Mouse (Mus musculus) CH12.LX (cell line): ENCODE data around the gene 1110059E24Rik. TPM values are rescaled to one million over a fixed set of nuclear protein-coding genes. Genes with fewer than 3 reads are reported as not detected.

Experiments
- DNase-seq: peaks from one replicate; pipeline ENCODE4 v3.0.0-alpha.2; 2013; ENCODE audit errors: extremely low read depth
- H3K27ac ChIP-seq: 2 replicates; pipeline ENCODE4 v1.5.1; 2012; ENCODE audit warnings: low read depth, mild to moderate bottlenecking, control low read depth, moderate library complexity; ENCODE audit not compliant: insufficient read depth
- H3K27me3 ChIP-seq: replicated peaks from 2 replicates; pipeline ENCODE3; 2012; ENCODE audit warnings: inconsistent platforms
- H3K36me3 ChIP-seq, 2 experiments: replicated peaks in 1 of 2; 2 replicates each; pipeline versions ENCODE3 to v1.6.1; 2012; ENCODE audit warnings: inconsistent platforms in 1 of 2, low read length in 1 of 2, mild to moderate bottlenecking in 1 of 2, mixed read lengths in 1 of 2, moderate library complexity in 1 of 2; ENCODE audit not compliant: control insufficient read depth in 1 of 2, insufficient read depth in 1 of 2
- H3K4me1 ChIP-seq, 2 experiments: 2 replicates each; pipeline ENCODE4 v1.6.1; 2012; ENCODE audit warnings: inconsistent platforms in 1 of 2, moderate library complexity in 1 of 2; ENCODE audit not compliant: insufficient read depth in 2 of 2, control insufficient read depth in 1 of 2
- H3K4me2 ChIP-seq: 2 replicates; pipeline ENCODE4 v1.6.1; 2012; ENCODE audit warnings: low read depth, mild to moderate bottlenecking, control low read depth; ENCODE audit not compliant: poor library complexity, insufficient read depth, severe bottlenecking
- H3K4me3 ChIP-seq, 3 experiments: fragments of 150-350 bp in 1 of 3; sonication (generic) in 1 of 3; replicated peaks in 1 of 3; 2 replicates each; pipeline versions ENCODE3 to v1.5.1; 2011 to 2012; ENCODE audit warnings: low read depth in 2 of 3, low read length in 2 of 3, mild to moderate bottlenecking in 2 of 3, moderate library complexity in 2 of 3, control low read depth in 1 of 3, improper control_type of control experiment in 1 of 3, inconsistent platforms in 1 of 3, mixed read lengths in 1 of 3; ENCODE audit not compliant: poor library complexity in 1 of 3
- H3K79me2 ChIP-seq: replicated peaks from 2 replicates; pipeline ENCODE4 v1.6.1; 2012; ENCODE audit warnings: mild to moderate bottlenecking, moderate library complexity; ENCODE audit not compliant: control insufficient read depth, poor library complexity, insufficient read depth, severe bottlenecking; ENCODE audit errors: extremely low read depth
- H3K9ac ChIP-seq: 2 replicates; pipeline ENCODE4 v1.6.1; 2012; ENCODE audit warnings: low read depth, mild to moderate bottlenecking, control low read depth, moderate library complexity; ENCODE audit not compliant: insufficient read depth
- H3K9me3 ChIP-seq: replicated peaks from 2 replicates; pipeline ENCODE3; 2012; ENCODE audit warnings: low read length, inconsistent platforms, mixed read lengths
- CHD1 ChIP-seq: IDR thresholded peaks from 2 replicates; pipeline ENCODE4 v1.6.1; 2012; ENCODE audit warnings: low read depth, low read length, improper control_type of control experiment, inconsistent platforms
- CHD2 ChIP-seq: IDR thresholded peaks from 2 replicates; pipeline ENCODE4 v1.6.1; 2011; ENCODE audit warnings: low read length, improper control_type of control experiment
- CTCF ChIP-seq, 2 experiments: IDR thresholded peaks in 1 of 2; conservative IDR thresholded peaks in 1 of 2; 2 replicates each; pipeline ENCODE4 v1.5.1; 2011 to 2012; ENCODE audit warnings: low read depth in 2 of 2, low read length in 2 of 2, improper control_type of control experiment in 1 of 2, inconsistent platforms in 1 of 2, mild to moderate bottlenecking in 1 of 2, moderate library complexity in 1 of 2
- E2F4 ChIP-seq: IDR thresholded peaks from 2 replicates; pipeline ENCODE4 v1.6.1; 2011; ENCODE audit warnings: low read depth, low read length, improper control_type of control experiment; ENCODE audit not compliant: insufficient replicate concordance
- EP300 ChIP-seq: IDR thresholded peaks from 2 replicates; pipeline ENCODE4 v1.6.1; 2011; ENCODE audit warnings: low read length, improper control_type of control experiment
- ETS1 ChIP-seq: conservative IDR thresholded peaks from 2 replicates; pipeline ENCODE4 v1.6.1; 2012; ENCODE audit warnings: low read depth, mild to moderate bottlenecking, inconsistent platforms, low read length, improper control_type of control experiment, moderate library complexity
- GABPA ChIP-seq: IDR thresholded peaks from 2 replicates; pipeline ENCODE4 v1.6.1; 2012; ENCODE audit warnings: low read depth, low read length, improper control_type of control experiment, inconsistent platforms; ENCODE audit not compliant: insufficient replicate concordance
- JUN ChIP-seq: IDR thresholded peaks from 2 replicates; pipeline ENCODE4 v1.6.1; 2011; ENCODE audit warnings: low read depth, mild to moderate bottlenecking, low read length, improper control_type of control experiment, moderate library complexity; ENCODE audit not compliant: insufficient read depth
- JUND ChIP-seq: conservative IDR thresholded peaks from 2 replicates; pipeline ENCODE4 v1.6.1; 2011; ENCODE audit warnings: low read depth, low read length, improper control_type of control experiment
- KAT2A ChIP-seq: IDR thresholded peaks from 2 replicates; pipeline ENCODE4 v1.6.1; 2012; ENCODE audit warnings: low read length, improper control_type of control experiment, inconsistent platforms; ENCODE audit not compliant: insufficient replicate concordance
- MAFK ChIP-seq: IDR thresholded peaks from 2 replicates; pipeline ENCODE4 v1.6.1; 2011; ENCODE audit warnings: low read length, improper control_type of control experiment; ENCODE audit not compliant: insufficient replicate concordance
- MAX ChIP-seq: IDR thresholded peaks from 2 replicates; pipeline ENCODE4 v1.6.1; 2011; ENCODE audit warnings: low read length, improper control_type of control experiment
- MAZ ChIP-seq: IDR thresholded peaks from 2 replicates; pipeline ENCODE4 v1.6.1; 2012; ENCODE audit warnings: low read depth, mild to moderate bottlenecking, inconsistent platforms, low read length, improper control_type of control experiment, moderate library complexity
- MXI1 ChIP-seq: IDR thresholded peaks from 2 replicates; pipeline ENCODE4 v1.6.1; 2011; ENCODE audit warnings: mild to moderate bottlenecking, low read depth, low read length, improper control_type of control experiment
- MYC ChIP-seq: IDR thresholded peaks from 2 replicates; pipeline ENCODE4 v1.6.1; 2011; ENCODE audit warnings: low read depth, mild to moderate bottlenecking, improper control_type of control experiment, low read length
- RCOR1 ChIP-seq: conservative IDR thresholded peaks from 2 replicates; pipeline ENCODE4 v1.6.1; 2012; ENCODE audit warnings: low read depth, mild to moderate bottlenecking, inconsistent platforms, low read length, improper control_type of control experiment
- SMC3 ChIP-seq: IDR thresholded peaks from 2 replicates; pipeline ENCODE4 v1.6.1; 2011; ENCODE audit warnings: low read depth, low read length, improper control_type of control experiment
- UBTF ChIP-seq: IDR thresholded peaks from 2 replicates; pipeline ENCODE4 v1.6.1; 2012; ENCODE audit warnings: low read depth, mild to moderate bottlenecking, inconsistent platforms, low read length, improper control_type of control experiment, moderate library complexity
- ZC3H11A ChIP-seq: IDR thresholded peaks from 2 replicates; pipeline ENCODE4 v1.6.1; 2012; ENCODE audit warnings: low read depth, mild to moderate bottlenecking, inconsistent platforms, low read length, improper control_type of control experiment
- ZKSCAN1 ChIP-seq: IDR thresholded peaks from 2 replicates; pipeline ENCODE4 v1.6.1; 2012; ENCODE audit warnings: low read depth, inconsistent platforms, low read length, improper control_type of control experiment, borderline replicate concordance
- ZNF384 ChIP-seq: IDR thresholded peaks from 2 replicates; pipeline ENCODE4 v1.6.1; 2012; ENCODE audit warnings: low read depth, low read length, improper control_type of control experiment, inconsistent platforms
- dilution Hi-C: fragments of 300-500 bp; cut with MboI; formaldehyde crosslinking; loops from 2 replicates; pipeline ENCODE4 v1.14.3; 2020; ENCODE audit warnings: low sequenced_read_pairs; ENCODE audit not compliant: extremely low pct_unique_long_range_greater_than_20kb, extremely low pct_ligation_motif_present
- in situ Hi-C: fragments of 300-500 bp; cut with MboI; formaldehyde crosslinking; loops from 3 replicates; pipeline ENCODE4 v1.14.3; 2019; ENCODE audit warnings: low sequenced_read_pairs, low pct_ligation_motif_present, low pct_unique_long_range_greater_than_20kb, mixed read lengths
- polyA plus RNA-seq: library from polyadenylated mRNA; unstranded; fragments of >175 nt; gene quantifications from 2 replicates; pipeline ENCODE4 v1.2.1, GENCODE M21; 2012; ENCODE audit warnings: low read depth; ENCODE audit not compliant: insufficient read length
- total RNA-seq, 2 experiments: library from RNA; depleted of rRNA; stranded (reverse); fragments of 300-350 nt in 1 of 2; fragments of >200 nt in 1 of 2; gene quantifications; 2 replicates each; pipeline ENCODE4 v1.2.3; 2012 to 2014

The 1110059E24Rik gene
- total and polyA plus RNA-seq, 3 experiments, result 25.5 to 106 (median 38.8) TPM

DNA sequence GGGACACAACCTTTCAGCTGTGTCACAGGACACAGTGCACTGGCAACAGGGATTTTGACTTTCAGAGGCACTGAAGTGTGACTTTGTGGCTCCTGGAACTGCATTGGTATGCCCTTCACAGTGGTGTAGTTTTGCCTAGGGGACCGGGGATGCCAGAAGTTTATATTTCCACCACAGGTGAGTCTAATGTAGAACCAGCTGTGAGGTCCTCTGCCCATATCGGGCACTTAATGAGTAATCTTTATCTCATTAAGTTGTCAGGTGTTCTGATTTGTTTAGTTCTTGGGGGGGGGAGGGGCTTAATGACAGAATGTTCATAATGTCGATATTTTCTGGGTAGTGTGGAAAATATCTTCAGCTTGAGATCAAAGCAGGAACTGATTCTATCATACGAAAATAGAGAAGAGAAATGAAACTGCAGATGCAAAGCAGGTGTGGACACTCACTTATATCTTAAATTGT, 69.2 kb downstream of the 1110059E24Rik start (continued):
- TF ChIP-seq JUN (0 out of 2 replicates have a peak, but pooled peaks have one; percentile 25), UBTF (no peak), ZNF384 (no peak), E2F4 (no peak), JUND (no peak; the same call in 1 of the 2 replicates), MAFK (0 out of 2 replicates have a peak, but pooled peaks have one; percentile 54), CHD1 (no peak)

DNA sequence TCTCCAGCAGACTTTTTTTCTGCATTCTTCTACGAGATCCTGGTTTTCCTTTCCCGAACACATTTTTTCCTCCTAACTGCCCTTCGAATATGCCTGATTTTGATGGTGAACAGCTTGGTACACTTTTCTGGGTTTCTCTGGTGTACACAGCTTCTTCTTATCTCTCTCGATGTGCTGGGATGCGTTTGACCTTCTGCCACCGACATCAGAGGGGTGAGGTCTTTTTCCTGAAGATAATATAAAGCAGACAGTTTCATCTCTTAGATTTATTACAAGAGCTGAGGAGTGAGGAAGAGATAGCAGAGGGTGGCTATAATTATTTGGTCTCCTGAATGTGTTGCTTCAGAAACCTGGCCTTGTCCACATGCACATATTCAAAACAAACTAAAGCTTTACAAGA, 71.4 kb downstream of the 1110059E24Rik start:
- DNase-seq, result no peak
- dilution Hi-C loops, result no loop called here
- Histone ChIP-seq H3K4me3 (no peak overlapping the region), H3K9me3 (no peaks in the 10 kb centered on the region), H3K4me2 (no peak overlapping the region), H3K36me3 (no peaks in the 10 kb centered on the region), H3K27me3 (no peaks in the 10 kb centered on the region), H3K9ac (no peak overlapping the region), H3K4me1 (peaks cover 10 to 40% of the 10 kb centered on the region in 2 experiments), H3K27ac (no peak overlapping the region), H3K79me2 (no peaks in the 10 kb centered on the region)
- in situ Hi-C loops, result no loop called here
- TF ChIP-seq RCOR1 (no peak), MAX (no peak), UBTF (no peak), ZKSCAN1 (no peak), JUN (no peak), GABPA (no peak), EP300 (no peak), MXI1 (no peak), MYC (no peak), CHD2 (no peak), KAT2A (no peak), ETS1 (no peak), MAZ (no peak), SMC3 (no peak), CTCF (conservative IDR thresholded peaks at IDR 0.05 in 1 of 2, IDR thresholded peaks at IDR 0.05 in 1 of 2; ENCODE audit: low read depth in 2 of 2, low read length in 2 of 2) (no peak), JUND (no peak), ZC3H11A (no peak)
